Mouse (Mus musculus) intestine, embryonic 15.5 days (tissue): Measurements from ENCODE around the gene Hsf2bp. TPM values are rescaled to one million over a fixed set of nuclear protein-coding genes. Genes with fewer than 3 reads are reported as not detected.

Source experiments
- ATAC-seq: fragments of 200-750 bp; cut with Nextera tagmentation; 2 replicates; pipeline ENCODE4 v1.8.0; 2017; ENCODE audit warnings: moderate TSS enrichment, moderate library complexity
- H3K27ac ChIP-seq: fragments of 300-500 bp; sonication (generic); 2 replicates; pipeline ENCODE4 v1.5.1; 2015; ENCODE audit warnings: mild to moderate bottlenecking, inconsistent platforms
- H3K27me3 ChIP-seq: fragments of 300-500 bp; sonication (generic); replicated peaks from 2 replicates; pipeline ENCODE4 v1.6.1; 2015; ENCODE audit warnings: inconsistent platforms
- H3K36me3 ChIP-seq: fragments of 300-500 bp; sonication (generic); 2 replicates; pipeline ENCODE4 v1.6.1; 2015; ENCODE audit warnings: inconsistent platforms
- H3K4me1 ChIP-seq: fragments of 300-500 bp; sonication (generic); replicated peaks from 2 replicates; pipeline ENCODE4 v1.6.1; 2015; ENCODE audit warnings: inconsistent platforms
- H3K4me2 ChIP-seq: fragments of 300-500 bp; sonication (generic); replicated peaks from 2 replicates; pipeline ENCODE4 v1.6.1; 2015; ENCODE audit warnings: mild to moderate bottlenecking, inconsistent platforms
- H3K4me3 ChIP-seq: fragments of 300-500 bp; sonication (generic); replicated peaks from 2 replicates; pipeline ENCODE4 v1.5.1; 2015; ENCODE audit warnings: inconsistent platforms
- H3K9ac ChIP-seq: fragments of 300-500 bp; sonication (generic); 2 replicates; pipeline ENCODE4 v1.6.1; 2015; ENCODE audit warnings: inconsistent platforms
- H3K9me3 ChIP-seq: fragments of 300-500 bp; sonication (generic); 2 replicates; pipeline ENCODE4 v1.6.1; 2016; ENCODE audit warnings: inconsistent platforms
- WGBS: fragments of 180-500 bp; shearing (Covaris S2); methylation state at CpG from one replicate; pipeline ENCODE4 v1.1.7; 2015; 5-methylcytosine and 5-hydroxymethylcytosine counted together
- polyA plus RNA-seq: library from polyadenylated mRNA; unstranded; fragments of >200 nt; fragmentation: Nextera tagmentation; extraction: Ambion mirVana; gene quantifications from 2 replicates; pipeline ENCODE4 v1.2.1, GENCODE M21; 2015

Hsf2bp gene
- polyA plus RNA-seq, 1 experiment from 2014 or later: 0.33 TPM

- Histone ChIP-seq H3K4me1 (no peaks in the 10 kb centered on the region), H3K9me3 (no peaks in the 10 kb centered on the region), H3K27ac (no peak overlapping the region), H3K4me2 (no peak overlapping the region), H3K4me3 (no peak overlapping the region), H3K36me3 (no peaks in the 10 kb centered on the region), H3K9ac (no peak overlapping the region), H3K27me3 (no peaks in the 10 kb centered on the region)
- 51% methylated on average over 7 of the region's 7 CpGs for WGBS
- ATAC-seq: no peak
Measured at GRCm38 (mm10) chr17:31973664-31974230, 62.4 kb downstream of the Hsf2bp start.

GRCm38 (mm10) chr17:31970890-31971289, 65.3 kb downstream of the Hsf2bp start:
- Histone ChIP-seq H3K27me3 (no peaks in the 10 kb centered on the region), H3K36me3 (no peaks in the 10 kb centered on the region), H3K9me3 (no peaks in the 10 kb centered on the region), H3K4me3 (no peak overlapping the region), H3K4me2 (no peak overlapping the region), H3K9ac (no peak overlapping the region), H3K4me1 (0 out of 2 replicates have a peak, but pooled peaks cover under 1% of the 10 kb centered on the region), H3K27ac (no peak overlapping the region)
- no peak for ATAC-seq
- WGBS: 93% methylated on average over 2 of the region's 2 CpGs

- no peak overlapping the region for H3K4me2 ChIP-seq
- H3K27ac ChIP-seq: no peak overlapping the region
- no peaks in the 10 kb centered on the region for H3K36me3 ChIP-seq
- 0 out of 2 replicates have a peak, but pooled peaks cover 2% of the 10 kb centered on the region for H3K4me1 ChIP-seq
- H3K9ac ChIP-seq: no peak overlapping the region
- whole genome bisulfite sequencing: 85% methylated on average over 1 of the region's 1 CpGs
- H3K9me3 ChIP-seq: no peaks in the 10 kb centered on the region
- H3K4me3 ChIP-seq: no peak overlapping the region
- no peak for ATAC-seq
- H3K27me3 ChIP-seq: no peaks in the 10 kb centered on the region
Measured at GRCm38 (mm10) chr17:31968801-31969200, 67.3 kb downstream of the Hsf2bp start.

- no peak overlapping the region for H3K27ac ChIP-seq
- H3K4me1 ChIP-seq: 0 out of 2 replicates have a peak, but pooled peaks cover 2% of the 10 kb centered on the region
- no peaks in the 10 kb centered on the region for H3K36me3 ChIP-seq
- WGBS: 67% methylated on average over 4 of the region's 4 CpGs
- no peak overlapping the region for H3K9ac ChIP-seq
- ATAC-seq: no peak
- no peaks in the 10 kb centered on the region for H3K9me3 ChIP-seq
- no peaks in the 10 kb centered on the region for H3K27me3 ChIP-seq
- H3K4me2 ChIP-seq: no peak overlapping the region
- no peak overlapping the region for H3K4me3 ChIP-seq
Measured at GRCm38 (mm10) chr17:31967311-31967710, 68.8 kb downstream of the Hsf2bp start.

GRCm38 (mm10) chr17:31966566-31966965, 69.6 kb downstream of the Hsf2bp start:
- 95% methylated on average over 1 of the region's 1 CpGs for WGBS
- no peak overlapping the region for H3K27ac ChIP-seq

GRCm38 (mm10) chr17:31965623-31966022, 70.5 kb downstream of the Hsf2bp start:
- Histone ChIP-seq H3K36me3 (no peaks in the 10 kb centered on the region), H3K27me3 (no peaks in the 10 kb centered on the region), H3K4me1 (0 out of 2 replicates have a peak, but pooled peaks cover 2% of the 10 kb centered on the region), H3K27ac (0 out of 2 replicates have a peak overlapping the region, but pooled peaks have one; percentile 8), H3K4me2 (no peak overlapping the region), H3K9ac (no peak overlapping the region), H3K4me3 (no peak overlapping the region), H3K9me3 (no peaks in the 10 kb centered on the region)
- ATAC-seq: peak; percentile 86
- 17% methylated on average over 2 of the region's 2 CpGs for WGBS

More at GRCm38 (mm10) chr17:31966566-31966965, 69.6 kb downstream of the Hsf2bp start:
- 0 out of 2 replicates have a peak, but pooled peaks cover 2% of the 10 kb centered on the region for H3K4me1 ChIP-seq
- no peak overlapping the region for H3K9ac ChIP-seq
- no peak overlapping the region for H3K4me2 ChIP-seq
- no peaks in the 10 kb centered on the region for H3K9me3 ChIP-seq
- H3K4me3 ChIP-seq: no peak overlapping the region
- H3K36me3 ChIP-seq: no peaks in the 10 kb centered on the region
- H3K27me3 ChIP-seq: no peaks in the 10 kb centered on the region
- no peak for ATAC-seq

- ATAC-seq: 0 out of 2 replicates have a peak, but pooled peaks have one; percentile 18
- 56% methylated on average over 4 of the region's 4 CpGs for WGBS
- no peak overlapping the region for H3K4me2 ChIP-seq
- H3K4me1 ChIP-seq: 0 out of 2 replicates have a peak, but pooled peaks cover 2% of the 10 kb centered on the region
- H3K9me3 ChIP-seq: no peaks in the 10 kb centered on the region
- H3K4me3 ChIP-seq: no peak overlapping the region
- H3K27me3 ChIP-seq: no peaks in the 10 kb centered on the region
- H3K9ac ChIP-seq: no peak overlapping the region
- no peaks in the 10 kb centered on the region for H3K36me3 ChIP-seq
- no peak overlapping the region for H3K27ac ChIP-seq
Measured at GRCm38 (mm10) chr17:31962930-31963329, 73.2 kb downstream of the Hsf2bp start.

- no peak overlapping the region for H3K4me2 ChIP-seq
- WGBS: 73% methylated on average over 5 of the region's 5 CpGs
Measured at GRCm38 (mm10) chr17:31962281-31962680, 73.9 kb downstream of the Hsf2bp start.

GRCm38 (mm10) chr17:31954551-31955140, 81.5 kb downstream of the Hsf2bp start:
- no peak overlapping the region for H3K27ac ChIP-seq
- H3K9me3 ChIP-seq: no peaks in the 10 kb centered on the region
- no peak for ATAC-seq
- H3K4me3 ChIP-seq: no peak overlapping the region
- no peaks in the 10 kb centered on the region for H3K4me1 ChIP-seq
- WGBS: 88% methylated on average over 9 of the region's 9 CpGs
- H3K4me2 ChIP-seq: no peak overlapping the region
- H3K27me3 ChIP-seq: no peaks in the 10 kb centered on the region
- H3K9ac ChIP-seq: no peak overlapping the region
- no peaks in the 10 kb centered on the region for H3K36me3 ChIP-seq

More at GRCm38 (mm10) chr17:31962281-31962680, 73.9 kb downstream of the Hsf2bp start:
- Histone ChIP-seq H3K9me3 (no peaks in the 10 kb centered on the region), H3K27ac (no peak overlapping the region), H3K36me3 (no peaks in the 10 kb centered on the region), H3K4me1 (0 out of 2 replicates have a peak, but pooled peaks cover 2% of the 10 kb centered on the region), H3K4me3 (no peak overlapping the region), H3K9ac (no peak overlapping the region), H3K27me3 (no peaks in the 10 kb centered on the region)
- ATAC-seq: peak; percentile 59; the same call in 1 of the 2 replicates

GRCm38 (mm10) chr17:31949076-31949475, 87.1 kb downstream of the Hsf2bp start:
- H3K27ac ChIP-seq: no peak overlapping the region
- peaks cover 3% of the 10 kb centered on the region; the same call in 1 of the 2 replicates for H3K4me1 ChIP-seq
- no peaks in the 10 kb centered on the region for H3K9me3 ChIP-seq
- H3K4me3 ChIP-seq: no peak overlapping the region
- no peaks in the 10 kb centered on the region for H3K27me3 ChIP-seq
- no peak for ATAC-seq
- 95% methylated on average over 1 of the region's 1 CpGs for WGBS
- H3K36me3 ChIP-seq: no peaks in the 10 kb centered on the region
- no peak overlapping the region for H3K4me2 ChIP-seq
- no peak overlapping the region for H3K9ac ChIP-seq

GRCm38 (mm10) chr17:31946436-31946835, 89.7 kb downstream of the Hsf2bp start:
- 94% methylated on average over 9 of the region's 9 CpGs for WGBS
- Histone ChIP-seq H3K36me3 (no peaks in the 10 kb centered on the region), H3K27ac (no peak overlapping the region), H3K4me3 (no peak overlapping the region), H3K4me2 (no peak overlapping the region), H3K9me3 (no peaks in the 10 kb centered on the region), H3K9ac (no peak overlapping the region), H3K27me3 (no peaks in the 10 kb centered on the region), H3K4me1 (peaks cover 3% of the 10 kb centered on the region; the same call in 1 of the 2 replicates)
- no peak for ATAC-seq

GRCm38 (mm10) chr17:31943881-31944539, 92.1 kb downstream of the Hsf2bp start:
- Histone ChIP-seq H3K4me2 (no peak overlapping the region), H3K27me3 (no peaks in the 10 kb centered on the region), H3K36me3 (no peaks in the 10 kb centered on the region), H3K4me1 (peaks cover 3% of the 10 kb centered on the region; the same call in 1 of the 2 replicates), H3K9ac (no peak overlapping the region), H3K27ac (no peak overlapping the region), H3K9me3 (no peaks in the 10 kb centered on the region), H3K4me3 (no peak overlapping the region)
- WGBS: 49% methylated on average over 10 of the region's 10 CpGs
- ATAC-seq: peak; percentile 36; the same call in 1 of the 2 replicates
